In the genomic region with DNA sequence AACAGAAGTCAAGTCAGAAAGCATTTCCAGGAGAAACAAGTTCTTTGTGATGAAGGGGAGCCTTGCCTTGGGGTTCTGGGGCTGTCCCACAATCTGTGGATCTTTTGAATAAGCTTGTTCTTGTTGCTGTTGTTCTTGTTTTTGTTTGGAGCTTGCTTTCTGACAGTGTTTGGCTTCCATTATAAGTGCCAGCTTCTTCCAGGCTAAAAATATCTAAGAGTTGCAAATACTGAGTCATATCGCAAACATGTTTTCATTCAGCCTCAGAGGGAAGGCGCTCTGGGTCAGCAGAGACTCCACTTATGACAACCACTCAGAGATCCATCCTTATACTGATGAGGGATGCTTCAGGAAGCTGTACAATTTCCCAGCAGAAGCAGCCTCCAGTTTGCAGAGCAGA, we compare ENCODE assay signal across 24 mouse cellular contexts. TPM values are rescaled to one million over a fixed set of nuclear protein-coding genes. Genes with fewer than 3 reads are reported as not detected.
DNase-seq lines count a peak whose midpoint lies in the region; ATAC-seq and TF ChIP-seq lines count a peak whose summit lies in the region.
"Had no signal": no experiment of that assay in that cellular context is flagged by ENCODE, and none has a peak within 500 bp of the region (broad histone marks: within the 10 kb centered on the region; RNA-seq: fewer than 3 reads in every experiment).

No protein-coding gene starts in this region.

- no peak overlapping the region for H3K4me3 ChIP-seq in heart, embryonic 13.5 days
- H3K4me3 ChIP-seq in layer of hippocampus, adult 2 months: no peak overlapping the region
- no peak overlapping the region for H3K4me3 ChIP-seq in small intestine, adult 2 months (ENCODE audit: low read depth, low read length)
- H3K4me3 ChIP-seq: embryonic facial prominence, embryonic 15.5 days; hindbrain, embryonic 15.5 days; intestine, embryonic 15.5 days; limb, embryonic 15.5 days; lung, embryonic 15.5 days; neural tube, embryonic 12.5 days had no signal

- no peak overlapping the region for H3K9ac ChIP-seq in heart, embryonic 13.5 days
- H3K9ac ChIP-seq: embryonic facial prominence, embryonic 15.5 days; hindbrain, embryonic 15.5 days; intestine, embryonic 15.5 days; limb, embryonic 15.5 days; liver, embryonic 14.5 days; lung, embryonic 15.5 days; neural tube, embryonic 12.5 days had no signal

- ATAC-seq in heart, embryonic 13.5 days (ENCODE audit: extremely low read depth, insufficient number of reproducible peaks, low FRiP score, low TSS enrichment): no peak
- ATAC-seq: forebrain, embryonic 16.5 days; intestine, embryonic 15.5 days had no signal

- H3K4me1 ChIP-seq in heart, embryonic 13.5 days: peaks cover 35% of the 10 kb centered on the region
- H3K4me1 ChIP-seq in small intestine, adult 2 months (ENCODE audit: control insufficient read depth, insufficient read depth, insufficient read length, low read length): no peaks in the 10 kb centered on the region; the same call in 1 of the 2 replicates
- H3K4me1 ChIP-seq: embryonic facial prominence, embryonic 15.5 days; hindbrain, embryonic 15.5 days; intestine, embryonic 15.5 days; limb, embryonic 15.5 days; neural tube, embryonic 12.5 days had no signal

- no peaks in the 10 kb centered on the region for H3K9me3 ChIP-seq in heart, embryonic 13.5 days
- H3K9me3 ChIP-seq: embryonic facial prominence, embryonic 15.5 days; hindbrain, embryonic 15.5 days; intestine, embryonic 15.5 days; limb, embryonic 15.5 days; lung, embryonic 15.5 days; neural tube, embryonic 12.5 days had no signal

- H3K27me3 ChIP-seq in heart, embryonic 13.5 days (replicated peaks): no peaks in the 10 kb centered on the region
- H3K27me3 ChIP-seq in small intestine, adult 2 months (ENCODE audit: control insufficient read depth, insufficient read depth, low read length): no peaks in the 10 kb centered on the region
- H3K27me3 ChIP-seq: embryonic facial prominence, embryonic 15.5 days; hindbrain, embryonic 15.5 days; intestine, embryonic 15.5 days; limb, embryonic 15.5 days; lung, embryonic 15.5 days; neural tube, embryonic 12.5 days had no signal

- peak overlapping the region; percentile 58 for H3K27ac ChIP-seq in heart, embryonic 13.5 days (replicated peaks)
- peak overlapping the region; percentile 40 for H3K27ac ChIP-seq in layer of hippocampus, adult 2 months
- peak overlapping the region; percentile 22; the same call in 1 of the 2 replicates for H3K27ac ChIP-seq in small intestine, adult 2 months (ENCODE audit: insufficient read depth, low read depth, low read length)
- H3K27ac ChIP-seq: embryonic facial prominence, embryonic 15.5 days; hindbrain, embryonic 15.5 days; intestine, embryonic 15.5 days; limb, embryonic 15.5 days; liver, embryonic 14.5 days; lung, embryonic 15.5 days; neural tube, embryonic 12.5 days had no signal

- TF ChIP-seq POLR2A in small intestine, adult 2 months (IDR thresholded peaks at IDR 0.05; ENCODE audit: low read depth, low read length): no peak

- intact Hi-C loops in left cerebral cortex, postnatal 36 days (cut with DNase I): no loop called here

- DNase-seq in adrenal gland, adult 2 months: peak; percentile 22
- DNase-seq in adrenal gland, postnatal 14 days: no peak
- DNase-seq in heart, adult 8-10 months (ENCODE audit: low spot score): no peak
- no peak for DNase-seq in layer of hippocampus, adult 2 months (ENCODE audit: low spot score in 2 of 2)
- DNase-seq in layer of hippocampus, postnatal 10 days (ENCODE audit: low spot score in 2 of 2): no peak
- no peak for DNase-seq in left cerebral cortex, postnatal 36 days (ENCODE audit: low spot score in 2 of 2)
- DNase-seq: cerebellum, adult 8-10 months; kidney, postnatal 36 days; left cerebral cortex, postnatal 4 days; lung, postnatal 4 days; midbrain, embryonic 14.5 days; retina, postnatal 1 day; right cerebral cortex, postnatal 25 days; thymus, postnatal 14 days had no signal

- H3K4me2 ChIP-seq in heart, embryonic 13.5 days: no peak overlapping the region
- H3K4me2 ChIP-seq: embryonic facial prominence, embryonic 15.5 days; hindbrain, embryonic 15.5 days; intestine, embryonic 15.5 days; limb, embryonic 15.5 days; lung, embryonic 15.5 days; neural tube, embryonic 12.5 days had no signal

- WGBS in heart, embryonic 13.5 days: 51% methylated on average over 2 of the region's 2 CpGs
- WGBS in small intestine, adult 2 months: 68% methylated on average over 2 of the region's 2 CpGs

- H3K36me3 ChIP-seq in heart, embryonic 13.5 days: no peaks in the 10 kb centered on the region
- H3K36me3 ChIP-seq in small intestine, adult 2 months (ENCODE audit: control insufficient read depth, insufficient read depth, low read length): no peaks in the 10 kb centered on the region
- H3K36me3 ChIP-seq: embryonic facial prominence, embryonic 15.5 days; hindbrain, embryonic 15.5 days; intestine, embryonic 15.5 days; limb, embryonic 15.5 days; lung, embryonic 15.5 days; neural tube, embryonic 12.5 days had no signal

- no peak for TF ChIP-seq CTCF in layer of hippocampus, adult 2 months (conservative IDR thresholded peaks at IDR 0.05)
- no peak for TF ChIP-seq CTCF in small intestine, adult 2 months (IDR thresholded peaks at IDR 0.05; ENCODE audit: extremely low read depth, insufficient read length, insufficient replicate concordance, low read depth, low read length)

RNA-seq across cellular contexts. Expression of a gene that starts 45.3 kb away (rescaled TPM):
- 10 to 100 TPM in 1 of 2 experiments, 1 to 10 TPM in 1; 9.8 to 14.3 TPM for total RNA-seq in adrenal gland, adult 2 months (2021)
- polyA plus RNA-seq in adrenal gland, adult 2 months (2012; rRNA removed): 4.0 and 6.4 TPM in 2 replicates
- total RNA-seq in adrenal gland, postnatal 14 days (2021): 10.7 and 13.2 TPM in 2 replicates
- 2.0 and 2.1 TPM in 2 replicates for polyA plus RNA-seq in heart, embryonic 13.5 days (2015; fragmentation: Nextera tagmentation; extraction: Ambion mirVana)
- total RNA-seq in heart, adult 8-10 months (2022): 100 to 1,000 TPM in 2 of 4 experiments, 10 to 100 TPM in 2; 86.3 to 134 (median 102) TPM
- 10 to 100 TPM; 39.8 to 42.0 TPM for total RNA-seq in layer of hippocampus, adult 2 months (2021)
- 10 to 100 TPM; 19.7 to 24.2 TPM for total RNA-seq in layer of hippocampus, postnatal 10 days (2021)
- polyA plus RNA-seq in small intestine, adult 2 months (2012; rRNA removed): 1.8 and 6.4 TPM in 2 replicates
- total RNA-seq in left cerebral cortex, postnatal 36 days (2021): 10 to 100 TPM; 53.3 to 57.4 TPM
